Mouse (Mus musculus) cerebral cortex, adult 2 months (tissue): ENCODE data around the gene Gm4175.

ENCODE experiments used
- WGBS: fragments of 180-500 bp; shearing (Covaris S2); methylation state at CpG from one replicate; pipeline ENCODE4 v1.1.7; 2018; 5-methylcytosine and 5-hydroxymethylcytosine counted together

The Gm4175 gene

GRCm38 (mm10) chr7:21761375-21761774 lies at the start of gene Gm4175:
Gene Gm4175, minus strand, starts transcription at chr7:21761475.
- no CpG with 5 or more reads among the region's 5 CpGs for WGBS

GRCm38 (mm10) chr7:21796628-21797027 lies 35.4 kb upstream of the Gm4175 start, which contains the start of gene Gm4177:
Gene Gm4177, minus strand, starts transcription at chr7:21796728.
- WGBS = no CpG with 5 or more reads among the region's 3 CpGs
